Mouse (Mus musculus) MEL (cell line): ENCODE measurements around the gene Sgk1.

Experiments
- CTCF ChIP-seq, 3 experiments: IDR thresholded peaks in 2 of 3; conservative IDR thresholded peaks in 1 of 3; 2 replicates each; pipeline ENCODE4 v1.5.1; 2011 to 2012; ENCODE audit warnings: low read length in 3 of 3, low read depth in 2 of 3, mild to moderate bottlenecking in 2 of 3, improper control_type of control experiment in 1 of 3, inconsistent platforms in 1 of 3, mixed read lengths in 1 of 3, moderate library complexity in 1 of 3; ENCODE audit not compliant: control insufficient read depth in 1 of 3, insufficient read depth in 1 of 3, poor library complexity in 1 of 3, severe bottlenecking in 1 of 3
- MYB ChIP-seq: IDR thresholded peaks from 2 replicates; pipeline ENCODE4 v1.6.1; 2011; ENCODE audit warnings: mild to moderate bottlenecking, low read depth, low read length, improper control_type of control experiment
- ZC3H11A ChIP-seq: IDR thresholded peaks from 2 replicates; pipeline ENCODE4 v1.6.1; 2012; ENCODE audit warnings: low read depth, mild to moderate bottlenecking, inconsistent platforms, low read length, improper control_type of control experiment
- ZMIZ1 ChIP-seq: IDR thresholded peaks from 2 replicates; pipeline ENCODE4 v1.6.1; 2012; ENCODE audit warnings: low read depth, mild to moderate bottlenecking, inconsistent platforms, low read length, improper control_type of control experiment, moderate library complexity

- TF ChIP-seq ZC3H11A (no peak), CTCF (IDR thresholded peaks at IDR 0.05 in 2 of 3, conservative IDR thresholded peaks at IDR 0.05 in 1 of 3; ENCODE audit: control insufficient read depth in 1 of 3, insufficient read depth in 1 of 3, low read depth in 2 of 3, low read length in 3 of 3, poor library complexity in 1 of 3, severe bottlenecking in 1 of 3) (no peak), MYB (no peak), ZMIZ1 (no peak)
Measured at GRCm38 (mm10) chr10:21882184-21883081, at the start of gene Sgk1.
